Mouse (Mus musculus) B cell, adult 62 days (primary cell): ENCODE measurements around the gene Mthfd1. TPM values are rescaled to one million over a fixed set of nuclear protein-coding genes. Genes with fewer than 3 reads are reported as not detected.

ENCODE experiments used
- total RNA-seq: library from RNA; stranded (reverse); gene quantifications from 4 replicates; pipeline ENCODE4 v1.2.4, GENCODE M21; 2023

Mthfd1 gene
- total RNA-seq: 55.8 to 62.5 TPM (median 61.1 TPM) in 4 replicates

GRCm38 (mm10) chr12:76254725-76255498, at the start of gene Mthfd1:
Gene Mthfd1 (plus strand): TSS chr12:76255298.

DNA sequence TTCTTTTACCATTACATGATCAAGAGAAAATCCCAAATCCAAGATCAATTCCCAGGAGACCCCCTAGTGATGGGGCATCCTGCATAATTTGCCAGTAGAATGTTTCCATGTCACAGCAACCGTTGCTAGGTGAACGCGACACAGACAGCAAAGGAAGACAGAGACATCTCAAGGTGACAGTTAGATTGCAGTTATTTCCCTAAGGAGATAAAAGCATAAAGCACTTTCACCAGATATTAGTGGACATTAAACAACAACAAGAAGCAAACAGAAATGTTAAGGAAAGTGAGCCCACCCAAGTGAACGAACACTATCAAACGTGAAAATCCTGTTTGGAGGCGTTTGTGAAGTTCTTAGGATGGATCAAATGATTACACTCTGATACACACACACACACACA, 8.5 kb upstream of the Mthfd1 start, which contains the start of gene Tex21:
Tex21 (minus strand) TSS at position 101 of the 400 bp plus-strand sequence.

GRCm38 (mm10) chr12:76324679-76325431, 69.8 kb downstream of the Mthfd1 start, which contains the start of gene Akap5:
Gene Akap5 (plus strand): TSS chr12:76324891.

Other genes starting within 250 kb of the Mthfd1 start
- gene Esr2, start 78.0 kb upstream of the Mthfd1 start, total RNA-seq: 0.16 to 0.39 TPM in 2 of 4 replicates, not detected in the others
- gene Tex21, start 8.6 kb upstream of the Mthfd1 start, total RNA-seq: 0.78 to 1.1 TPM (median 0.80 TPM) in 4 replicates
- gene Akap5, start 69.6 kb downstream of the Mthfd1 start, total RNA-seq: 1.4 to 2.0 TPM (median 1.8 TPM) in 4 replicates
- gene Zbtb25, start 114.3 kb downstream of the Mthfd1 start, total RNA-seq: 32.4 to 42.1 TPM (median 40.0 TPM) in 4 replicates
- gene Zbtb1, start 115.0 kb downstream of the Mthfd1 start, total RNA-seq: 15.8 to 16.7 TPM (median 16.4 TPM) in 4 replicates
- gene Hspa2, start 148.9 kb downstream of the Mthfd1 start, total RNA-seq: 13.3 to 15.9 TPM (median 14.7 TPM) in 4 replicates
- gene Ppp1r36, start 162.2 kb downstream of the Mthfd1 start, total RNA-seq: not detected in 4 replicates